Mouse (Mus musculus) liver, embryonic 14.5 days (tissue): ENCODE results near the gene Hmgcs2.

Source experiments
- CTCF ChIP-seq: IDR thresholded peaks from 2 replicates; pipeline ENCODE4 v1.5.1; 2016; ENCODE audit warnings: antibody characterized with exemption, low read depth, control low read depth
- EP300 ChIP-seq: IDR thresholded peaks from 2 replicates; pipeline ENCODE4 v1.6.1; 2016; ENCODE audit warnings: antibody characterized with exemption, low read depth

DNA sequence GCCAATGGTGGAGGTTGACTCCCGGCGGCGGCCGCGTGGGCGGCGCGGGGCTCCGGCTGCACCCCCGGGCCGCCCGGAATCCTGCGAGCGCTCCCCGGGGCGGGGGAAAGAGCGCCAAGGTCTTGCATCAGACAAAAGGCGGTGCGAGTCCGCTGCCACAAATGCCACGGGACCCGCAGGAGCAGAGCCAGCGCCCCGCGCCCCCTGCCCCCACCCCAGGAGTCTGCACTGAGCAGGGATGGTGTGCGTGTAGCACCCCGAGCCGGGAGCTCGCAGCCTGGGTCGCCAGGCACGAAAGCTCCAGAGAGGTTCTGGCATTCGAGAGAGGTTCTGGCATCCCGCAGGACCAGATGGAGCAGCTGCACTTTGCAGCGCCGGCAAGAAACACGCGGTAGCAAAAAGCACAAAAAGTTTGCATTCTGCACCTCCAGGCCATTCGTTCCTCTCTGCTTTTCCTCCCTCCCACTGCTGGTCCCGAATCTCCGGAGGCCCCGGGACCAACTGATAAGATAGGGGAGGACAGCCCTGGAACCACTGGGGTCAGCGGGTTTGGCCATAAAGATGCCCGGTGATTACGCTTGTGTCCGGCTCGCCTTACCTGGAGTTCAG lies 59.0 kb downstream of the Hmgcs2 start:
- TF ChIP-seq CTCF (no peak), EP300 (no peak)
